Mouse (Mus musculus): ENCODE measurements around the gene R3hdm1.

The R3hdm1 gene

DNA sequence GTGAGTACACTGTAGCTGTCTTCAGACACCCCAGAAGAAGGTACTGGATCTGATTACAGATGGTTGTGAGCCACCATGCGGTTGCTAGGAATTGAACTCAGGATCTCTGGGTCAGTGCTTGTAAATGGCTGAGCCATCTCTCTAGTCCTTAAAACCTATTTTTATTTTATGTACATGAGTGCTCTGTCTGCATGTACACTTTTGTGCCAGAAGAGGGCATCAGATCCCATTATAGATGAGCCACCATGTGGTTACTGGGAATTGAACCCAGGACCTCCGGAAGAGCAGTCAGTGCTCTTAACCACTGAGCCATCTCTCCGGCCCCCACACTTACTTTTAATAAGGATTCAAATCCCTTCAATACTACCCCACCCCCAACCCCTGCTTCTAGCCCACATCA is 179.8 kb downstream of the R3hdm1 start:
- in situ Hi-C loops (cut with MboI; ENCODE audit: low sequenced_read_pairs) = no loop called here

DNA sequence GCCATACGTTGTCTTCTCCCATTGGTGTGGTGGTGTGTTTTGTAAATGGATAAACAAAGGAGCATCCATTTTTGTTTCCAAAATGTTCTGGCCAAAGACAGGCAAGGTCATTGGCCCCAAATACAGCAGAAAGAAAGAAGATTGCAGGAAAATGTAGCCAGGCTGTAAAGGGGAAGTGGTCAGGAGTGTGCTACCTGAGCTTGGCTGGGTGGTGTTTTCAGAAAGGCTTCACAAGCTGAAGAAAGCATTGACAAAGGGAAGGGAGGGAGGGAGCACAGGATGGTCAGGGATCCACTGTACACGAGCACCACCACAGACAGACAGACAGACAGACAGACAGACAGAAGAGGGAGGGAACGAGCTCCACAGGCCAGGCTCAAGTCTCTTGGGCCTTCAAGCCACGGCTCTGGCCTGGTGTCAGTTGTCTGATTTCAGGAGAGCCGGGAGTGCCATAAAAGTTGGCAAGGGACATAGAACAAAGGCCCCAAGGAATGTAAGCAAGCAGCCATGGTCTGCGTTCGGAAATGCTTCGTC is 181.1 kb downstream of the R3hdm1 start:
- in situ Hi-C loops (cut with MboI; ENCODE audit: low sequenced_read_pairs) = no loop called here

DNA sequence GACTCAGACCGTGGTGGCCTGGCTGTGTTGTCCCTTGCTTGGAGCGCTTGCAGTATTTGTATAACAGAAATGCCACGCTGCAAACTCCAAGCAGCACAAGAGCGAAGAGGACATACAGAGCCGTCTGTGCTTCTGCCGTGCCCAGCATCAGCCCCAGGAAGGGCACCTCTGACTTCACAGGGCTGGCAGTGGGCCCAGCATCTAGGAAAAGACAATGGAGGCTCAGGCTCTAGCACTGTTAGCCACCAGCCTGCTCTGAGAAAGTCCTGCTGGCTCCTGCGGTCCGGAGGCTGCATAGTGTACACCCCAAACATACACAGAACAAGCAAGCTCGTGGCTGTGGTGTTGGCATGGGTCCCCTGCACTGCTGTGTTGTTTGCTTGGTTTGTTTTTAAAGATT is 182.0 kb downstream of the R3hdm1 start:
- in situ Hi-C loops (cut with MboI; ENCODE audit: low sequenced_read_pairs) = no loop called here

All from CH12F3 (cell line).